11 mouse cellular contexts compared by ENCODE assay signal in the genomic region with DNA sequence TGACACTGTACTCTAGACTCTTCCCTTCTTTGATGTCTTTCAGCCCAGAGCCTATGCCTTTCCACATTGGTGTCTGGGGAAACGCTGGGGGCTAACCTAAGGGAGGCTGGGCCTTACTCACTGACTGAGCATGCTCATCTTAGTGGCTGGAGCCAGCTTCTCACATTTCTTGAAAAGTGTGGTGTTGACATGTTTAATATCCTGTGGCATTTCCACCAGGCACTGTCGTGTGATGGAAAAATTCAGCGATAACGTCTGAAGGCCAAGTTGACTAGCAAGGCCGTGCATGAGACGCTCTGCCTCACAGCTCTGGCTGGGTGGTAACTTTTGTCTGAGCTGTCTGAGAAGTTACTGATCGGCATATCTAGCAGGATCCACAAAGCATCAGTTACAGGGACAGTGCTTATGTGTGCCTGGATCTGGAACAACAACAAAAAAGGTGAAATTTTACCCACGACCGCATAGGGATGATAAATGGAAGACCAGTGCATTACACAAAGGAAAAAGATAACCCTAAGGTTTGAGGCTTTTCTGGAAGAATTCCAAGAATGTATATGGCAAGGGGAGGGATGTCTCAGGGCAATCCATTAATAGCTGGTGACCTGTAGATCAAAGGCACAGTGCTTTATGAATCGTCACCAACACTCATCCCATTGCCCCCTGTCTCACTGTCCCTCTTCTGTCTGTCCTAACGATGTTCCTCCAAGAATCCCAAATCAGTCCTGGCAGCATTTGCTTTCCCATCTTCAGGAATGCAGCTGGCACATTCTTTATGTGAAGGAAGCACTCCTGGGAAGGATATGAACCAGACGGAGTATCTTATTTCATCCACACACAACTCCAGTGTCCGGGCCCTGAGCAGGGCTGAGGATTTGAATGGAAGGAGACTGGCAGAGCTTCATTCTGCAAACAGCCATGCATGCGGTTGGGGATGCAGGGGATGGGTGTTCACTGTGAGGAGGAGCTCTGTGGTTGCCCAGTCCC.
A peak's percentile ranks its signal among the peaks of the same experiment; 100 is the strongest.
DNase-seq lines count a peak whose midpoint lies in the region; ATAC-seq and TF ChIP-seq lines count a peak whose summit lies in the region.
"Had no signal": no experiment of that assay in that cellular context is flagged by ENCODE, and none has a peak within 500 bp of the region (broad histone marks: within the 10 kb centered on the region; RNA-seq: fewer than 3 reads in every experiment).

No protein-coding gene starts in this region.

- peak; percentile 60 for DNase-seq in adrenal gland, adult 8-10 months
- no peak for DNase-seq in adrenal gland, postnatal 25 days
- peak; percentile 58 for DNase-seq in kidney, postnatal 0 days (ENCODE audit: low spot score)
- DNase-seq in kidney, adult 2 months = no peak
- DNase-seq in adrenal gland, postnatal 36 days = peak; percentile 49 to 66
- DNase-seq in cerebellum, adult 18-20 months = no peak
- DNase-seq in layer of hippocampus, postnatal 14 days (ENCODE audit: low spot score in 2 of 2) = no peak
- DNase-seq: B cell, adult 2 months; liver, embryonic 13.5 days; thymus, adult 18-20 months had no signal

- no peaks in the 10 kb centered on the region for H3K9me3 ChIP-seq in kidney, postnatal 0 days (replicated peaks; ENCODE audit: low read length)
- H3K9me3 ChIP-seq in limb, embryonic 13.5 days = no peaks in the 10 kb centered on the region
- H3K9me3 ChIP-seq: liver, embryonic 13.5 days had no signal

- ATAC-seq in kidney, postnatal 0 days (replicated peaks; ENCODE audit: low FRiP score, low read depth) = no peak
- 0 out of 2 replicates have a peak, but pooled peaks have one; percentile 10 for ATAC-seq in limb, embryonic 13.5 days (ENCODE audit: low FRiP score, low read depth)

- no peak overlapping the region for H3K4me3 ChIP-seq in kidney, postnatal 0 days (replicated peaks; ENCODE audit: low read depth, low read length)
- no peak overlapping the region for H3K4me3 ChIP-seq in kidney, adult 2 months (ENCODE audit: insufficient read depth, low read depth, low read length)
- H3K4me3 ChIP-seq in limb, embryonic 13.5 days = no peak overlapping the region
- H3K4me3 ChIP-seq: liver, embryonic 13.5 days had no signal

- peak overlapping the region; percentile 54 for H3K27ac ChIP-seq in kidney, postnatal 0 days
- no peak overlapping the region for H3K27ac ChIP-seq in kidney, adult 2 months (ENCODE audit: insufficient read depth, low read depth, low read length)
- peak overlapping the region; percentile 49 for H3K27ac ChIP-seq in limb, embryonic 13.5 days
- H3K27ac ChIP-seq: liver, embryonic 13.5 days had no signal

- H3K4me2 ChIP-seq in kidney, postnatal 0 days (ENCODE audit: low read length) = no peak overlapping the region
- H3K4me2 ChIP-seq in limb, embryonic 13.5 days (replicated peaks) = no peak overlapping the region
- H3K4me2 ChIP-seq: liver, embryonic 13.5 days had no signal

- 27% methylated on average over 14 of the region's 14 CpGs for WGBS in kidney, postnatal 0 days
- 61% methylated on average over 14 of the region's 14 CpGs for WGBS in kidney, adult 2 months
- 35% methylated on average over 14 of the region's 14 CpGs for WGBS in limb, embryonic 13.5 days

- TF ChIP-seq CTCF in kidney, postnatal 0 days (IDR thresholded peaks at IDR 0.05; ENCODE audit: low read depth) = no peak
- TF ChIP-seq CTCF in kidney, adult 2 months (conservative IDR thresholded peaks at IDR 0.05; ENCODE audit: insufficient read depth, insufficient read length, low read depth, low read length) = no peak

- H3K27me3 ChIP-seq in kidney, postnatal 0 days (ENCODE audit: insufficient read depth, low read length) = no peaks in the 10 kb centered on the region
- H3K27me3 ChIP-seq in kidney, adult 2 months (replicated peaks; ENCODE audit: control insufficient read depth, insufficient read depth, low read length) = no peaks in the 10 kb centered on the region
- H3K27me3 ChIP-seq in limb, embryonic 13.5 days = no peaks in the 10 kb centered on the region
- H3K27me3 ChIP-seq: liver, embryonic 13.5 days had no signal

- peaks cover 34% of the 10 kb centered on the region for H3K4me1 ChIP-seq in kidney, postnatal 0 days (replicated peaks; ENCODE audit: insufficient read depth, low read length)
- peaks cover 6% of the 10 kb centered on the region; the same call in 1 of the 2 replicates for H3K4me1 ChIP-seq in kidney, adult 2 months (ENCODE audit: control insufficient read depth, insufficient read depth, low read length)
- H3K4me1 ChIP-seq in limb, embryonic 13.5 days = peaks cover 67% of the 10 kb centered on the region

- no peaks in the 10 kb centered on the region for H3K36me3 ChIP-seq in kidney, postnatal 0 days (ENCODE audit: insufficient read depth, low read length)
- no peaks in the 10 kb centered on the region for H3K36me3 ChIP-seq in kidney, adult 2 months (ENCODE audit: control insufficient read depth, insufficient read depth, low read length)
- no peaks in the 10 kb centered on the region for H3K36me3 ChIP-seq in limb, embryonic 13.5 days
- H3K36me3 ChIP-seq: liver, embryonic 13.5 days had no signal

- TF ChIP-seq POLR2A in kidney, adult 2 months (IDR thresholded peaks at IDR 0.05; ENCODE audit: low read depth, low read length) = no peak

- H3K9ac ChIP-seq in kidney, postnatal 0 days (ENCODE audit: low read depth, low read length) = no peak overlapping the region
- H3K9ac ChIP-seq in limb, embryonic 13.5 days = no peak overlapping the region
- H3K9ac ChIP-seq: liver, embryonic 13.5 days had no signal

Comparison
In these comparisons a context has a peak if more than half of its experiments do, and no peak if none do; other contexts are left out.
1. DNase-seq: peak in adrenal gland, adult 8-10 months (single experiment), kidney, postnatal 0 days (single experiment) and adrenal gland, postnatal 36 days (2 of 2); none in adrenal gland, postnatal 25 days (single experiment), kidney, adult 2 months (single experiment), cerebellum, adult 18-20 months (0 of 2) and layer of hippocampus, postnatal 14 days (0 of 2).